Mouse (Mus musculus): ENCODE results near the gene Pick1. TPM values are rescaled to one million over a fixed set of nuclear protein-coding genes. Genes with fewer than 3 reads are reported as not detected.

Pick1 gene
- total and polyA plus RNA-seq, 2 experiments from 2014 or later: 65.8 to 78.1 TPM

GRCm38 (mm10) chr15:79265384-79265783 lies 36.4 kb downstream of the Pick1 start:
- no peak overlapping the region for H3K4me3 ChIP-seq (ENCODE audit: low read depth, low read length)
- H3K4me2 ChIP-seq (ENCODE audit: low read depth, low read length, poor library complexity, severe bottlenecking): no peak overlapping the region
- 0 out of 2 replicates have a peak, but pooled peaks cover 3% of the 10 kb centered on the region for H3K4me1 ChIP-seq (ENCODE audit: insufficient read depth, low read length)
- H3K9ac ChIP-seq (replicated peaks; ENCODE audit: low read length, poor library complexity, severe bottlenecking): no peak overlapping the region
- no peaks in the 10 kb centered on the region for H3K36me3 ChIP-seq (ENCODE audit: insufficient read depth, low read length)
- no peak for ATAC-seq (ENCODE audit: low FRiP score)
- peaks cover 18% of the 10 kb centered on the region for H3K27me3 ChIP-seq (ENCODE audit: insufficient read depth, low read length)
- DNase-seq (ENCODE audit: low spot score): no peak
- WGBS: 74% methylated on average over 4 of the region's 4 CpGs
- H3K9me3 ChIP-seq (ENCODE audit: low read length): no peaks in the 10 kb centered on the region
- no peak for TF ChIP-seq CTCF (IDR thresholded peaks at IDR 0.05)
- H3K27ac ChIP-seq (ENCODE audit: low read depth, low read length): no peak overlapping the region

GRCm38 (mm10) chr15:79268521-79268920 lies 39.5 kb downstream of the Pick1 start:
- TF ChIP-seq CTCF (IDR thresholded peaks at IDR 0.05): no peak
- WGBS: 43% methylated on average over 1 of the region's 1 CpGs
- H3K27me3 ChIP-seq (ENCODE audit: insufficient read depth, low read length): peaks cover 6% of the 10 kb centered on the region
- H3K9ac ChIP-seq (replicated peaks; ENCODE audit: low read length, poor library complexity, severe bottlenecking): no peak overlapping the region
- no peaks in the 10 kb centered on the region for H3K4me1 ChIP-seq (ENCODE audit: insufficient read depth, low read length)
- ATAC-seq (ENCODE audit: low FRiP score) (no peak), DNase-seq (ENCODE audit: low spot score) (no peak)
- no peak overlapping the region for H3K27ac ChIP-seq (ENCODE audit: low read depth, low read length)
- H3K4me3 ChIP-seq (ENCODE audit: low read depth, low read length): no peak overlapping the region
- H3K9me3 ChIP-seq (ENCODE audit: low read length): no peaks in the 10 kb centered on the region
- H3K36me3 ChIP-seq (ENCODE audit: insufficient read depth, low read length): no peaks in the 10 kb centered on the region
- no peak overlapping the region for H3K4me2 ChIP-seq (ENCODE audit: low read depth, low read length, poor library complexity, severe bottlenecking)

GRCm38 (mm10) chr15:79270317-79271123 lies 41.5 kb downstream of the Pick1 start:
- peak overlapping the region; percentile 34; the same call in 1 of the 2 replicates for H3K27ac ChIP-seq (ENCODE audit: low read depth, low read length)
- peak overlapping the region; percentile 13; the same call in 1 of the 2 replicates for H3K9ac ChIP-seq (replicated peaks; ENCODE audit: low read length, poor library complexity, severe bottlenecking)
- peak overlapping the region; percentile 39 for H3K4me3 ChIP-seq (ENCODE audit: low read depth, low read length)
- peak; percentile 54 for DNase-seq (ENCODE audit: low spot score)
- ATAC-seq (ENCODE audit: low FRiP score): 0 out of 2 replicates have a peak, but pooled peaks have one; percentile 35
- WGBS: under 1% methylated on average over 33 of the region's 33 CpGs
- H3K4me1 ChIP-seq (ENCODE audit: insufficient read depth, low read length): no peaks in the 10 kb centered on the region
- no peaks in the 10 kb centered on the region for H3K27me3 ChIP-seq (ENCODE audit: insufficient read depth, low read length)
- no peak for TF ChIP-seq CTCF (IDR thresholded peaks at IDR 0.05)
- H3K4me2 ChIP-seq (ENCODE audit: low read depth, low read length, poor library complexity, severe bottlenecking): peak overlapping the region; percentile 62
- H3K36me3 ChIP-seq (ENCODE audit: insufficient read depth, low read length): no peaks in the 10 kb centered on the region
- H3K9me3 ChIP-seq (ENCODE audit: low read length): no peaks in the 10 kb centered on the region

DNA sequence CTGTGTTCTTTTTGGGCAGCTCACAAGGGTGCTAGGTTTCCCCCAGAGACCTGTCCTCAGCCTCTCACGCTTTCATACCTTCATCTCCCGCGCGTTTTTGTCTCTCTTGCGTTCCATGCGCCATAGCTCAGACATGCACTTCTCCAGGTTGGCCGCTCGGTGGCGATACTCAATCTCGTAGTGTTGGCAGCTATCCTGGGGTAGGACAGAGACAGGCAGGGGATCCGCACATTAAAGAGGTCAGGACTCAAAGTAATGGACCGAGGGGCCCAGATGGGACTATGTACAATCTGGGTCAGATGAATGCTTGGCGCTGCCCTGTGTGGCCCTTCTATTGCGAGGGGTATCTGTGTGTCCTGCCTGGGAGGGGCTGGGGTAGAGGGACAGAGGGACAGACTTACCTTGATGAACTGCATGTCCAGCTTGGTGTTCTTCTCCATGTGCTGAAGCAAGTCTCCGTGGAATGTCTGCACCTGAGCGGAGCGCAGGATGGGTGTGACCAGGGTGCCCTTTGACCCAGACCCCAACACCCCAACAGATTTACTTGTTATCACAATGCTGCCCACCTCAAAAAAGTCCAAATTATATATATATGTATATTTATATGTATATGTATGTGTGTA lies 42.3 kb downstream of the Pick1 start:
- Histone ChIP-seq H3K4me2 (ENCODE audit: low read depth, low read length, poor library complexity, severe bottlenecking) (peak overlapping the region; percentile 62), H3K4me1 (ENCODE audit: insufficient read depth, low read length) (no peaks in the 10 kb centered on the region), H3K36me3 (ENCODE audit: insufficient read depth, low read length) (no peaks in the 10 kb centered on the region), H3K9me3 (ENCODE audit: low read length) (no peaks in the 10 kb centered on the region), H3K27me3 (ENCODE audit: insufficient read depth, low read length) (no peaks in the 10 kb centered on the region), H3K9ac (replicated peaks; ENCODE audit: low read length, poor library complexity, severe bottlenecking) (peak overlapping the region; percentile 13; the same call in 1 of the 2 replicates), H3K27ac (ENCODE audit: low read depth, low read length) (peak overlapping the region; percentile 34; the same call in 1 of the 2 replicates), H3K4me3 (ENCODE audit: low read depth, low read length) (peak overlapping the region; percentile 39)
- peak; percentile 85 for TF ChIP-seq CTCF (IDR thresholded peaks at IDR 0.05)
- no peak; the same call in 1 of the 2 replicates for ATAC-seq (ENCODE audit: low FRiP score)
- WGBS: 15% methylated on average over 17 of the region's 17 CpGs
- DNase-seq (ENCODE audit: low spot score): peak; percentile 67

- H3K4me1 ChIP-seq (ENCODE audit: insufficient read depth, low read length): no peaks in the 10 kb centered on the region
- no peak overlapping the region for H3K27ac ChIP-seq (ENCODE audit: low read depth, low read length)
- H3K27me3 ChIP-seq (ENCODE audit: insufficient read depth, low read length): no peaks in the 10 kb centered on the region
- ATAC-seq (ENCODE audit: low FRiP score): no peak
- H3K4me2 ChIP-seq (ENCODE audit: low read depth, low read length, poor library complexity, severe bottlenecking): no peak overlapping the region
- WGBS: 42% methylated on average over 10 of the region's 10 CpGs
- no peaks in the 10 kb centered on the region for H3K9me3 ChIP-seq (ENCODE audit: low read length)
- no peak for DNase-seq (ENCODE audit: low spot score)
- no peak overlapping the region for H3K9ac ChIP-seq (replicated peaks; ENCODE audit: low read length, poor library complexity, severe bottlenecking)
- TF ChIP-seq CTCF (IDR thresholded peaks at IDR 0.05): no peak
- no peaks in the 10 kb centered on the region for H3K36me3 ChIP-seq (ENCODE audit: insufficient read depth, low read length)
- H3K4me3 ChIP-seq (ENCODE audit: low read depth, low read length): no peak overlapping the region
Observed at GRCm38 (mm10) chr15:79273020-79273419, 44.0 kb downstream of the Pick1 start.

DNA sequence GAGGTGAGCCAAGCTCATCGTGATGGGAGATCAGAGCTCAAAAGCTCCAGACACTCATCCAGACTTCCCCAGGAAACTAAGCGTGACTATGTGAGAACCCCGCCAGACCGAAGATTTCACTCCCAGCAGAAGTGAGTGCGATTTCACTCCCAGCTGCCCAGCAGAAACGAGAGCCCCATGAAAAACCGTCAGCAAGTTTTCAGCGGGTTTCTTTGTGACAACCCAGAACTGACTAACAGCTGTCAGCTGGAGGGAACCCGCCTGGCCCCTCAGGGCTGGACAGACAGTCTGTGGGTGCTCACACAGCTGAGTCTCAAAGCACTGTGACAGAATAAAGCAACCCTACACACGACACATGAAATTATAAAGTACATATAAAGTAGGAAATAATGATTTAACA lies 48.8 kb downstream of the Pick1 start:
- H3K9ac ChIP-seq (replicated peaks; ENCODE audit: low read length, poor library complexity, severe bottlenecking): no peak overlapping the region
- no peak for TF ChIP-seq CTCF (IDR thresholded peaks at IDR 0.05)
- no peak overlapping the region for H3K27ac ChIP-seq (ENCODE audit: low read depth, low read length)
- DNase-seq (ENCODE audit: low spot score) (no peak), ATAC-seq (ENCODE audit: low FRiP score) (no peak)
- no peak overlapping the region for H3K4me2 ChIP-seq (ENCODE audit: low read depth, low read length, poor library complexity, severe bottlenecking)
- no peaks in the 10 kb centered on the region for H3K36me3 ChIP-seq (ENCODE audit: insufficient read depth, low read length)
- no peaks in the 10 kb centered on the region for H3K4me1 ChIP-seq (ENCODE audit: insufficient read depth, low read length)
- no peaks in the 10 kb centered on the region for H3K9me3 ChIP-seq (ENCODE audit: low read length)
- WGBS: 69% methylated on average over 10 of the region's 10 CpGs
- H3K27me3 ChIP-seq (ENCODE audit: insufficient read depth, low read length): no peaks in the 10 kb centered on the region
- no peak overlapping the region for H3K4me3 ChIP-seq (ENCODE audit: low read depth, low read length)

Measured in midbrain, postnatal 0 days (tissue).